Mouse (Mus musculus) forelimb bud, embryonic 11.5 days (tissue): ENCODE measurements around the gene Dbi.

Source experiments
- DNase-seq: peaks from one replicate; pipeline ENCODE4 v3.0.0-alpha.2; 2012; ENCODE audit warnings: low read depth, low spot score

Gene Dbi

GRCm38 (mm10) chr1:120085696-120086095 lies 35.2 kb downstream of the Dbi start:
- DNase-seq: no peak

DNA sequence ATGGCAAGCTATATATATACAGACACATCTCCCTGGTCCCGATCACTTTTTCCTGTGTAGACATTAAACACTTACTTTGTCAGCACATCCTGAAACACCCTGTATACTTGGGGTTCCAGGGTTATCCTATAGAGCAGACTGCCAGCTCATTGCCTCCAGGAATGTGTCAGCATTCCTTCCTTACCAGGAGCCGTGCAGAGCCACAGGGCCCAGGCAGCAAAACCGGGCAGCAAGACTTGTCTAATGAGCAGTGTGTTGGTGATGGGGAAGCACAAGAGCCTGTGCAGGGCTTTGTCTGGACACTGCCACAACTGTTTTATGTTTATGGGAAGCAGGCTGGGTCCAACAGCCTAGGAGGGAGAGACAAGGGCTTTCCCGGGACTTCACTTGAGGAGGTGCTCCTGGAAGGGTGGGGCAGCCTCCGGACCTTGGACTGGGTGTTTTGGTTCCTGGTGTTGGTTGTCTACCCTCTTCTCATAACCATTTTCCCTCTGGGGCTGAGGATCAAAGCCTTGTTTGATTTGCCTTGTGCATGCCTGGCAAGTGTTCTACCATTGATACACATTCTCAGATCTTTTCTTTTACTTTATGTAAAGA lies 36.9 kb downstream of the Dbi start:
- DNase-seq: no peak

DNA sequence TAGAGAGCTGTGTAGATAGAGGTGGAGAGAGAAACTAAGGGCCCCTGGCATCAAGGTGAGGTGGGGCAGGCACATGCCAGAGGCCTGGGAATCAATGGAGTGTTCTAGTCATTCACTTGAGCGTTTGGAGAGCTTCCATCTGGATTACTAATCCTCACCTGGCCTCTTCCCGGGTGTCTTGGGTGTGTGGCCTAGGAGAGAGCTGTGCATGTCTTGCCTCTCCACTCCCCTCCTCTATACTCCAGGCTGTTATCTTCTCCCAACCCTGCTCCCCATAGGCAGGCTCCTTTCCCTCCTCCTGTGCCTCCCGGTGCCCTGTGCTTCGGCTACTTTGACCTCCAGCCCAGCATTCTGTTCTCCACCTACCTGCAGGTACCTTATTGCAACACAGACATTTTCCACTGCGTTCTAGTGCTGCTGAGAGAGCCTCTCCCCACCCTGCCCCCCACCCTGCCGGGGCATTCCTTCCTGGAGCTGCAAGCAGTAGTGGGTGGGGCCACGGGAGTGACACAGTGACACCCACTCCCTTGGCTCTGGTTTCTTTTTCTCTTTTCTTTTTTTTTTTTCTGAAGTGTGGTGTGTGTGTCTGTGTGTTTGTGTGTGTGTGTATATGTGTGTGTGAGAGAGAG lies 37.8 kb downstream of the Dbi start:
- DNase-seq: no peak

GRCm38 (mm10) chr1:120080632-120081031 lies 40.2 kb downstream of the Dbi start:
- DNase-seq: no peak

GRCm38 (mm10) chr1:120077746-120078410 lies 43.0 kb downstream of the Dbi start:
- no peak for DNase-seq

- DNase-seq: no peak
Measured at GRCm38 (mm10) chr1:120075507-120075906, 45.4 kb downstream of the Dbi start.

DNA sequence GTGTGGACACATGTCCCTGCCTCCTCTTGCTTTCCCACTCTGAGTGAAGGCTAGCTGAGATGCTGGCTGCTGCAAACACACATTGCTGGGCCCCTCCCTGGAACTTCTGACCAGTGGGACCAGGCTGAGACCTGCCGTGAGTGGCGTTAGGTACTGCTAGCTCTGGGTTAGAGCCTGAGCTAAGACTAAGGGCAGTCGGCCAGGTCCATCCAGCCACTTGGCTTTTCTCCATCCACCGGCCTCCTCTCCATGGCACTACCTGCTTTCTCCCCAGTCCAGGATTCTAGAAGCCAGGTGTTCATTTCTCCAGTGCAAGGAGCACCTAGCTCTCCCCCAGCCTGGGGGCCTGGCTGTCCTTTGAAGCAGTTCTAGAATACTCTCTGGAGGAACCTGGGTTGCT lies 45.9 kb downstream of the Dbi start:
- DNase-seq: no peak

DNA sequence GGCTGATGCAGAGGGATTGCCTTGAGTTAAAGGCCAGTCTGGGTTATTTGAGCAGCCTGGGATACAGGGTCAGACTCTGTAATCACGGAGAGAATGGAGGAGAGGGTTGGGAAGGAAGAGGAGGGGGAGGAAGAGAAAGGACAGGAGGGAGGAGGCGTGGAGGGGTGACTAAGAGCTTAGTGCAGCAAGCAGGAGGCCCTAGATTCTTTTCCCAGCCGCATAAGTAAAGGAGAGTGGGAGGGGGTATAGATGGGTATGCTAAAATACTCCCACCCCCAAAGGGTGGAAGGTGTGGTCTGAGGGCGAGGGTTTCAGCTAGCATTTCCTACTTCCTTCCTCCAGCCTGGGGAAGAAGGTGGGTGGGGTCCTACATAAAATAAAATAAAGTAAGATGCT lies 46.6 kb downstream of the Dbi start:
- DNase-seq: no peak

- DNase-seq: peak; percentile 66
Measured at GRCm38 (mm10) chr1:120073519-120074306, 47.2 kb downstream of the Dbi start, which contains the start of gene Tmem37. TSS of gene Tmem37 (minus strand) at chr1:120074074.

DNA sequence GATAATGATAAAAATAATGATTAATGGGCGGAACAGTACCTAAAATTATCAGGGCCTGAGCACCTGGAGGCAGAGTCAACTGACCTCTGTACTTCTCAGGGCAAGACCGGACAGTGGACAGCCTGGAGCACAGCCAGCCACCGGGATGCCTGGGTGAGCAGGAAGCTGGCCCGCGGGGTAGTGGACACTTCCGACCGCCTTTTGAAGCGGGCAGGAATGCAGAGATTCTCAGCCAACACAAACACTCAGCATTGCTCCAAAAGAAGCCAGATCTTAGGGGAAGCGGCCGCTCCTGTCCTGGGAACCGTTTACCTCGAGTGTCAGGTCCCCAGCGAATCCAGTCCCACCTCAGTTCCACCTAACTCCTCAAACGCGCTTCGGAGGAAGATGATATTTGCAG lies 48.0 kb downstream of the Dbi start:
- no peak for DNase-seq

DNA sequence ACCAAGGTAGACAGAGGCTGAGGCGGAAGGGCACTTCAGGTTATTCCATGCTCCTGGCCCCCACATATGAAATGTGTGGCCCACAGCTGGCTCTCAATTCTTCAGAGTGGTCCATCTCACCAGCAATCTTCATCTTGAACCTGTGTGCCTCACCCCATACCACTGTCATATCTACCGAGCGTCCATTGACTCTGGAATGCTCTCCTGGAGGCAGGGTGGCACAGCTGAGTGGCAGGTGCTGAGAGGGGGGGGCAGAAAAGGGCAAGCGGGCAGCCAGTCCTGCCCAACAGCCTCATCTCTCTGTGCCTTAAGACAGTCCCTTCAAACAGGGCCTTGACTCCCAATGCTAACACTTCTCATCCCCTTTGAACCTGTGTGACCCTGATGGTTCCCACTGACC lies 49.7 kb downstream of the Dbi start:
- DNase-seq: no peak

DNA sequence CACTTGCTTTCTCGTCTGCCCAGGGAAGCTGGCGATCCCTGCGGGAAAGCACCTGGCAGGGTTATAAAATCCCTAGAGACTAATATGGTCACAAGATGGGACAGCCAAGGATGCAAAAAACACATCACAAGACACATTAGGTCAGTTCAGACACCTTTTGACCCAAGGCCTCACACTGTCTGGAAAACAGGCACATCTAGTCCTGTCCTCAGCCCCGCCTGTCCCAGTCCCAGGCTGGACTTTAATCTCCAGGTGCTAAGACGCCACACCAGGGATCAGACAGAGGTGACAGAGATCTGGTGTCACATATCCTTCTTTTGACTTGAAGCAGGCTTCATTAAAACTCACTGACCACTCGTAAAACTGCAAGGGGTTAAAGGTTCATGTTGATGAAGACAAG lies 50.7 kb downstream of the Dbi start:
- DNase-seq: no peak

- no peak for DNase-seq
Measured at GRCm38 (mm10) chr1:120069120-120069519, 51.8 kb downstream of the Dbi start.

DNA sequence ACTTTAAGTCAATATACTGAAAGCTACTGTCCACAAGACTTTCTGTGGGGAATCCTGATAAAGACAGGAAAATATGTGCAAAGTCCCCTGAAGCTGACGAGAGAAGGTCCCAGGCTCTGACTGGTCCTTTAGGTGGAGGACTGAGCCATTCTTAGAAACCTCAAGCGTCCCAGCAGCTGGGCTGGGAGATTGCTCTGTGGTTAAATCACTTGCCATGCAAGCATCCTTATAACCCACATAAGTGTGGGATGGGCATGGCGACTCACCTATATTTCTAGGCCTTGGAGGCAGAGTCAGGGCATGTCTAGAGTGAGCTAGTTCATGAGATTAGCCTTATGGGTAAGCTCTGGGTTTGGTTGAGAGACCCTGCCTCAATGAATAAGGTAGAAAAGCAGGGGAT lies 54.3 kb downstream of the Dbi start:
- no peak for DNase-seq

- DNase-seq: no peak
Measured at GRCm38 (mm10) chr1:120066159-120066558, 54.7 kb downstream of the Dbi start.

DNA sequence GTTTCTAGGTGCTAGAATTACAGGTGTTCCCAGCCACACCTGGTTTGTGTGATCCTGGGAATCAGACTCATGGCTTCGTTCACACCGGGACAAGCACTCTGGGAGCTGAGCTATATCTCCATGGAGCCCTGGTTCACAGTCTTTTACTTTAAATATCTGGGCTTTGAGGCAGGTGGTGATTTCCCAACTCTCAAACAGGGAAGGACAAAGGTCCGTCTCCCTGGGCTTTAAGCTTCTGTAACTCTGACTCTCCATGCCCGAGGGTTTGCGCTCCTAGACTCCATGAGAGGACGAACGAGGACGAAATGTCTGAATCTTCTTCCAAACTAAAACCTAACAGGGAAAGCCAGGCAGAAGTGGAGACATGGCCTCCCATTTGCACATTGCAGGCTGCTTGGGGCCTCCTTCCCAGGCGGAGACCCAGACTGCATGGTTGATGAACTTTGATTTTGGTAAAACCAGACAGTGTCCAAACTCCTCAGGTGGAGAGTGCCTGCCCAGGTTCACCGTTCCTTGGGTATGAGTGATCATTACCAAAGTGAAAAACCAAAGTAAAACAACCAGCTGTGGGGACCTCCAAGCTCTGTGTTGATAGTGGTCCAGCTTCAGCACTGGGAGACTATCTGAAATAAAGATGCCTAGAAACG lies 56.7 kb downstream of the Dbi start:
- no peak for DNase-seq
